Mouse (Mus musculus): ENCODE measurements at regions not wholly inside any gene's neighbourhood (a gene's known extent, or its start where the extent isn't known, plus 50 kb on each side); places are given as distances from the start of the nearest gene placed in this dataset.

DNA sequence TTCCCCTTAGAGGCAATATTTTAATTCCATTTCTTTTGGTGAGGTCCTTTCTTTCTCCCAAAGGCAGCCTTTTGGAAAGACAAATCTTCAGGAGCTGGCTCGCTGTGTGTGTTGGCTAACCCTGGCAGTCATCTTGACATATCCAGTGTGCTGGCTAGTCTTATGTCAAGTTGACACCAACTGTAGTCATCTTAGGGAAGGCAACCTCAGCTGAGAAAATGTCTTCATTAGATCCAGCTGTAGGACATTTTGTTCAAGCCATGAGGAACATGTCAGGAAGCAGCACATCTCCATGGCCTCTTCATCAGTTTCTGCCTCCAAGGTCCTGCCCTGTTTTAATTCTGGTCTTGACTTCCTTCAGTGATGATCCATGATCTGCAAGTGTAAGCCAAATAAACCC is 192.1 kb upstream of the Tle4 start:
- no peak for DNase-seq (ENCODE audit: low spot score)

DNA sequence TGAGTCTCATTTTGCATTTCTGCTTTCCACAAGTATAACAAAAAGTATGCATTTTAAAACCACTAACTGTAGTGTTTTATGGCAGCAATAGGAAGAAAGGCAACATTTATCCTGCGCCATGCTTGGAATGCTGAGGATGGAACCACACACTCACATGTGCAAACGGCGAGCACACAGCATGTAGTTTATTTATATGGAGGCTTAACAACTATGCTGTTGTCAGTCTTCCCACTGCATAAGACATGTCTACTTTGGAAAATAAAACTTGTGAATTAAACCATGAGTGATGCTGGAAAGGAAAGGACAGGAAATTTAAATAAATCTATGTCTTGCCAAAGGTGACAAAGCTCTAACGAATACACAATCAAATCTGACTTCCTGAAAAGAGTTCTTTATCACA is 190.8 kb upstream of the Tle4 start:
- no peak for DNase-seq (ENCODE audit: low spot score)

GRCm38 (mm10) chr19:14786868-14787267 is 189.0 kb upstream of the Tle4 start:
- DNase-seq (ENCODE audit: low spot score): no peak

GRCm38 (mm10) chr19:14785661-14786060 is 187.8 kb upstream of the Tle4 start:
- no peak for DNase-seq (ENCODE audit: low spot score)

- DNase-seq (ENCODE audit: low spot score): no peak
Observed at GRCm38 (mm10) chr19:14777709-14778108, 179.9 kb upstream of the Tle4 start.

DNA sequence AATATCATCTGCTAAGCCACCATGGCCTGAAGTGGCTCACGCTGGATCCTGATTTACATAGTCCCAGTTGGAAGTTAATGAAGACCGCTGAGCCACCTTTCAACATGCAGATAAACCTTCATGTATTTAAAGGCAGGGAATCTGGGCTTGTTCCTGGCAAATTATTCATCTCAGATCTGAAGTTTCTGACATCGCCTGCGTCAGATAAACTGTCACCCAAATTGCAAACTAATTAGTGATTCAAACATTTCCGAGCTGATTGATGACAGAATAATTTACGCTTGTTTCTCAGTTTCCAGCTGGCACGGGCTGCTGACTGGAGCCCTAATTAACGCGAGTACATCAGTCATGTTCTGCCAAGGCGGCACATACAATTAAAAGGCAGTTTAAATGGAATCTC is 179.3 kb upstream of the Tle4 start:
- no peak for DNase-seq (ENCODE audit: low spot score)

DNA sequence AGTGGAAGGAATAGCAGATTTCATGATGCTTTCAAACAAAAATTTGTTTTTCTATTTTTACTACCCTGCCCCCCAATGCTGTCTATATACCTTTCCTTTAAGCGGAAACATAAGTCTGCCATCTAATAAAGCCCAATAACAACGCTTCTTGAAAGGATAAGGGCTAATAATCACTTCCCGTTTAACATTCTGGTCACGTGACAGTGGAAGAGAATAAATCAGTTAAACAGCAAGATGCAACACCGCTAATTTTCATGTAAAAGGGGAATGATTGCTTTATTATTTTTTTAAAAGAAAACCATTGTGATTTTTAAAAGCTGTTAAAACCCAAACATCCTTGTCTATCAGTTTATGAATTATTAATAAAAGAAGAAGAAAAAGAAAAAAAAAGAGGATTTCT is 178.9 kb upstream of the Tle4 start:
- DNase-seq (ENCODE audit: low spot score): no peak

DNA sequence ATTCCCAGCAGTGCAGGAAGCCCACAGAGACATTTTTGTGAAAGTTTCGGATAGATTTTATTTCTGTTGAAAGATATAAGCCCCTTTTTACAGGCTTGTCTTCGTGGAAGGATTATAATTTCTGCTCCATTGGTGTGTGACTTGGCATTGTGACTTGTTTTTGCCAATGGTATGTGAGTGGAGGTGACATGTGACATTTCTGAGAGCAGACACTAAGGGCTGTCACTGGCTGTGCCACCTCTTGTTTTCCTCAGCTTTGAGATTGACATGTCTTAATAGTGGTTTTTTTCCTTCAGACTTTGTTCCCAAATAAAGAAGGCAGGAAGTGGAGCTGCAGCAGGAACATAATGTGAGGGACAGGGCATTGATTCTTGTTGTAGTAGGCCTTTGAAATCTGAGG is 174.9 kb upstream of the Tle4 start:
- no peak for DNase-seq (ENCODE audit: low spot score)

GRCm38 (mm10) chr19:14752646-14753045 is 154.8 kb upstream of the Tle4 start:
- DNase-seq (ENCODE audit: low spot score): no peak

DNA sequence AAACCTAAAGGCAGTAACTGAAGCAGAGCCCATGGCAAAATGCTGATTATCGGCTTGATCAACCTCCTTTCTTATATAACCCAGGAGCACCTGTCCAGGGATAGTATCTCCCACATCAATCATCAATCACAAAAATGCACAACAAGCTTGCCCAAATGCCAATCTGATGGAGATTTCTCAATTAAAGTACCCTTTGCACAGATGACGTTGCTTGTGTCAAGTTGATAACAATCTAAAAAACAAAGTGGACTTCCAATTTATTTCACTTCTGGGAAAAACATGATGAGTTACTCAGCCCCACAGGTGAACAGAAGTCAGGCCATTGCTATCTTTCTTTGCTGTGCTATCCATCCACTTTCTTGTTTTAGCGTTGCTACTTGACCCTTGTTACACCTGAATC is 144.5 kb upstream of the Tle4 start:
- DNase-seq (ENCODE audit: low spot score): no peak

DNA sequence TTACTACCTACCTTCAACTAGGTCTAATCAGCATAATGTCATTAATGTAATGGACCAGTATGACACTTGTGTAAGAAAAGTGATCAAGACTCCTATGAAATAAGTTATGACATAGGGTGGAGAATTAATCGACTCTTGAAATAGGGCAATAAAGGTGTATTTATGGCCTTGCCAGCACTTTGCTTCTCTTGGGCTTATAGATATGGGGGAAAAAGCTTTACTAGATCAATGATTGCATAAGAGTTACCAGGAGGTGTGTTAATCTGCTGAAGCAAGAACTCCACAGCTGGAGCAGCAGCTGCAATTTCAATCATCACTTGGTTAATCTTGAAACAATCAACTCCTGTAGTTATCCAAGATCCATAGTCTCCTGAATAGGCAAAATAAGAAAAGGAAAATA is 143.1 kb upstream of the Tle4 start:
- no peak for DNase-seq (ENCODE audit: low spot score)

DNA sequence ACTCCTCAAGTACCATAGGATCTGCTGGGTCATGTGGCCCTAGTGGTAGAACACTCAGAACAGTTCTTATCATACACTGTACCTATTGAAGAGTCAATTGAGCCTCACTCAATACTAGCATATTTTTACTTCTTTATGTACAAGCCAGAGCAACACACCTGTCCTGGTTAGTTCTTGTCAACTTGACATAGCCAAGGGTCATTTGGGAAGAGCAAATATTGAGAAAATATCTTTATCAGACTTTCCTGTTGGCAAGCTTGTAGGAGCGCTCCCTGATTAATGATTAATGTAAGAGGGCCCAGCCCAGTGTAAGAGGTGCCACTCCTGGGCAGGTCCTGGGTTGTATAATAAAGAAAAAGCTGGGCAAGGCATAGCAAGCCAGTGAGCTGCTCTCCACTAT is 142.3 kb upstream of the Tle4 start:
- no peak for DNase-seq (ENCODE audit: low spot score)

DNA sequence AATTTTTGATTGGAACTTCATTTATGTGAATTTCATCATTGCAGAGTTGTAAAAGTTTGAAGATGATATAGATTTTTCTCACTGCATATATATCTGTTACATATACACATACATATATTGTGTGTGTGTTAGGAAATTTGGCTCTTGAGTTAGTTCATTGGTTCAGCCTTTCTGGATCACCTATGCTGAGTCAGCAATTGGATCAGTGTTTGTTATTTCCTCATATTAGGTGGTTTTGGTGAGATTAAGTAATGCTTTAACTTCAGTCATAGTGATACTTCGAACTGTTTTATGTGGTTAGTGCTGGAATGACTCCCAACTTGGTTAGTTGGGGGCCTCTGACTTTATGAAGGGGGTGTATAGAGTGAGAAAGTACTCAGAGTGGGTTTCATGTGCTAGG is 138.7 kb upstream of the Tle4 start:
- no peak for DNase-seq (ENCODE audit: low spot score)

- no peak for DNase-seq (ENCODE audit: low spot score)
Observed at GRCm38 (mm10) chr19:14725329-14725728, 127.5 kb upstream of the Tle4 start.

- DNase-seq (ENCODE audit: low spot score): no peak
Observed at GRCm38 (mm10) chr19:14724637-14725036, 126.8 kb upstream of the Tle4 start.

- DNase-seq (ENCODE audit: low spot score): no peak
Observed at GRCm38 (mm10) chr19:14705791-14706190, 107.9 kb upstream of the Tle4 start.

GRCm38 (mm10) chr19:14701116-14701515 is 103.3 kb upstream of the Tle4 start:
- no peak for DNase-seq (ENCODE audit: low spot score)

DNA sequence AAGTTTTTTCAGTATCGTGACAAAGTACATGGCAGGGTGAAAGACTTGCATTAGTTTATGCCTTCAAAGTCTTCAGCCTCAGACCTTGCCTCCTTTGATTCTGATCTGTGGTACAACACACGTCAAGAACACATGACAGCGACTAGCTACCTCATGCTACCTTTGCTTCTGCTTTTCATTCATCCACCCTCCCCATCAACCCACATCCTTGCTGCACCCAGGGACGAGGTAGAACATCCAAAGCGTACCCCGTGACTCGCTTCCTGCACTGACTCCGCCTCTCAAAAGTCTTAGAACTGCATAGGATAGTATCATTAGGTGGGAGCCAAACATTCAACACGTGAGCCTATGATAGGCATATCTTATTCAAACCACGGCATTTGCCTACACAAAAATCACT is 97.5 kb upstream of the Tle4 start:
- no peak for DNase-seq (ENCODE audit: low spot score)

DNA sequence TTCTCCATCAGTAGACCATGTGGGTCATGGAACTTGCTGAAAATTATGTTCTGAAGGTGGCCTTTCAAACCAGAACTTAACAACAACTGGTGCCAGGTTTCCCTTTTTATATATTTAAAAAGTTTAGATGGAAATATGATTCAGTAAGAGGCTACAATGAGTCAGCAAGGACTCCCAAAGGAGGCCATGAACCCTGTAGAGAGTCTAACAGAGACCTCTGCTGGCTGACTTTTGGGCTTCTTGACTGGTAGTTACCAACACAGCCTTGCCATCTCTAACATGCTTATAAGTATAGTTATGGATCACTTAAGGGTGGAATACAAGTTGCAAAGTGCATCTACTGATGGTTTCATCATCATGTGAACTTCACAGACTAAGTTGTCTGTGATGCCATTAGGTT is 94.3 kb upstream of the Tle4 start:
- no peak for DNase-seq (ENCODE audit: low spot score)

GRCm38 (mm10) chr19:14685628-14686027 is 87.8 kb upstream of the Tle4 start:
- DNase-seq (ENCODE audit: low spot score): no peak

DNA sequence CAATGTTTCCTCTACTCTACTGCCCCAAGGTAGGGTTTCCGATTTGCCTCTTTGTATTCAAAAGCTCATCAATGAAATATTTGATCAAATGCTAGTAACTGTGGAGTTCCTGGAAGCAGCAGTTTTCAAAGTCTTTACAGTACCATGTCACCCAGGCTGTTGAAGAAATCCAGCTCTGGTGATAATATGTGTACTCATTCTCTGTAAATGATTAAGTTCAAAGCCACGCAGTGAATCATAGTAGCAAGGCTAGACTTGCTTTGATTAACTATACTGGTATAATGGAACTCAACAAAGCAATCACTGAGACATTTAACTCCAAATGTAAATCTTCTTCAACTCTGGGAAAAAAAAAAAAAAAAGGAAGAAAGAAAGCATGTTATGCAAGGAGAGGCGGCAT is 86.8 kb upstream of the Tle4 start:
- no peak for DNase-seq (ENCODE audit: low spot score)

DNA sequence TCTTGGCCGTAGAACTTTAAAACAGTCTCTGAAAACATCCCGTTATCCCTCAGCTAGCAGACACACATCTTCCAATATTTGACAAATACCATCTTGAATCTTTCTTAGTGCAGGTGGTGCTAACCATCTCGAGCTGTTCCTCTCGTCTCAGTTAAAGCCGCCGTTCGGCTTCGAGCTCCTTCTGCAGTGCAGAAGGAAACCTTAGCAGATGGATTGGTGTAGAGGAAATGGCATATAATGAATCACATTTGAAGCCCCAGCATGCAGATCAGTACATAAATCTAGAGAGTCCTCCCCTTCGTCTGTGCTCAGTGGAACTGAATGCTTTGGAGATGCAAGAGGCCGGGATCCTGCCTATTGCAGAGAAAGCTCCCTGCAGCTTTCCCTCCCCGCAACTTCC is 83.5 kb upstream of the Tle4 start:
- DNase-seq (ENCODE audit: low spot score): no peak

DNA sequence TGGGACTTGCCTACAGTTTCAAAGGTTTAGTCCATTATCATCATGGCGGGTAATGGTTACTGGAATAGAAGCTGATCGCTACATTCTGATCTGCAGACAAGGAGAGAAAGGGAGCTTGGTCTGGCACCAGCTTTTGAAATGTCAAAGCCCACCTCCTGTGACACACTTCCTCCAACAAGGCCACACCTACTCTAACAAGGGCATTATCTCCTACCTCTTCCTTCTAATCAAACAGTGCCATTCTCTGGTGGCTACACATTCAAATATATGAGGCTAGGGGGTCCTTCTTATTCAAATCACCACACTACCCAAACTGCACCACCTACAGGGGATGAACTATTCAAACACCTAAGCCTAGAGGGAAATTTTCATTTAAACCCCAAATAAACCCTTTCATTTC is 81.9 kb upstream of the Tle4 start:
- no peak for DNase-seq (ENCODE audit: low spot score)

- DNase-seq (ENCODE audit: low spot score): no peak
Observed at GRCm38 (mm10) chr19:14678584-14678983, 80.7 kb upstream of the Tle4 start.

DNA sequence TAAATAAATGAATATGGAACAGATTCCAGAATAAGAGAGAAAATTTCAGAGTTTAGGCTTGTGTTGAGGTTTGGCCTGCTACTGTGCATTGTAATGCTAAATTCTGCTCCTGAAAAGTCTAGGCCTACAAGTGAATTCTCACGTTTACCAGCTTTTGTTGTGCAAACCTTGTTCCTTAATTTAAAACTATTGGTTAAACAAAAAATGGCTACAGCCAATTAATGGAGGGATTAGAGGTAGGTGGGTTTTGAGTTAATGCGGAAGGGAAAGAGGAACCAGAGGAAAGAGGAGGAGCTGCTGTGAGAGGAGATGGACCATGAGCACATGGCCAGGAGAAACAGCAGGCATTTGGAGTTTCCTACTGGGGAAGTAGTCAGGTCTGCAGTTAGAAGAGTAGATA is 79.1 kb upstream of the Tle4 start:
- no peak for DNase-seq (ENCODE audit: low spot score)

Data from urinary bladder, adult 2 months (tissue).